Mouse (Mus musculus): ENCODE results near the gene Adam33. TPM values are rescaled to one million over a fixed set of nuclear protein-coding genes. Genes with fewer than 3 reads are reported as not detected.

Adam33 gene
- polyA plus RNA-seq, 1 experiment from 2014 or later: 0.45 TPM

DNA sequence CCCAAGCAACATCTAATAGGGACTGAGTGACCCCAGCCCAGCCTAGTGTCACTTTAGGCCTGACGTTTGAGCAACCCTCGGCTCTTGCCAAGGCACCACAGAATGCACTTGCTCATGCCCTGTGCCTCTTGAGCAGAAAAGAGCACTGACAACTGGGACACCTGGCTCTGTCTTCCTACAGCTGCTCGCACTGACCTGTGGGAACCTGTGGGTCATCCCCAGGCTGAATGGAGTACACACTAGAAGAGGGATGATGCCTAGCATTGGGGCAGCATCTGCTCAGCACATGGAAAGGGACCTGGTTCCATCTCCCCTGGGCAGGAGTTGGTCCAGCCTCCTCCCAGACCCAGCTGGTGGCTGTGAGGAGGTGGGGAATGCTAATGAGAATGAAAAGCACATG, 36.7 kb downstream of the Adam33 start:
- Histone ChIP-seq H3K4me1 (replicated peaks) (peaks cover 35% of the 10 kb centered on the region), H3K4me3 (replicated peaks) (no peak overlapping the region), H3K9me3 (replicated peaks) (no peaks in the 10 kb centered on the region), H3K4me2 (no peak overlapping the region), H3K9ac (no peak overlapping the region), H3K36me3 (peaks cover 19% of the 10 kb centered on the region), H3K27me3 (no peaks in the 10 kb centered on the region), H3K27ac (no peak overlapping the region)
- WGBS (ENCODE audit: insufficient replicate concordance): 76% methylated on average over 3 of the region's 3 CpGs
- ATAC-seq (ENCODE audit: low read depth): no peak
- no peak for DNase-seq

GRCm38 (mm10) chr2:131025230-131025629, 38.4 kb downstream of the Adam33 start:
- Histone ChIP-seq H3K36me3 (peaks cover 29% of the 10 kb centered on the region), H3K27me3 (no peaks in the 10 kb centered on the region), H3K4me1 (replicated peaks) (peaks cover 20% of the 10 kb centered on the region), H3K4me3 (replicated peaks) (no peak overlapping the region), H3K4me2 (no peak overlapping the region), H3K9ac (no peak overlapping the region), H3K9me3 (replicated peaks) (no peaks in the 10 kb centered on the region), H3K27ac (no peak overlapping the region)
- DNase-seq: no peak
- no peak for ATAC-seq (ENCODE audit: low read depth)
- 76% methylated on average over 2 of the region's 2 CpGs for WGBS (ENCODE audit: insufficient replicate concordance)

DNA sequence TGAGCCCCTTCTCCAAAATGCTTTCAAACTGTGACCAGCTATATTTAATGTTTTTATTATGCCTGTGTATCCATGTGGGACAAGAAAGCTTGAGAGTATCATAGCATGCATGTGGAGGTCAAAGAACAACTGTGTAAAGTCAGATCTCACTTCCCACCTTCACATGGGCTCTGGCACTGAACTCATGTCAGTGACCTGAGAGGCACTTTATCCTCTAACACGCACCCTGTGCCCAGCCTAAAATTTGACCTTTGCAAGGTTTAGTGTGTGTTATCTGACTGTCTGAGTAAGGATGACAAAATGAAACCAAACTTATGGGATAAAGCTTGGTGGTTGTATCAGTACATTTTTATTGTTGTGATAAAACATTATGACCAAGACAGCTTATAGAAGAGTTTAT, 53.0 kb downstream of the Adam33 start:
- Histone ChIP-seq H3K27me3 (no peaks in the 10 kb centered on the region), H3K4me1 (replicated peaks) (peaks cover 7% of the 10 kb centered on the region), H3K4me2 (no peak overlapping the region), H3K36me3 (peaks cover 28% of the 10 kb centered on the region), H3K4me3 (replicated peaks) (no peak overlapping the region), H3K27ac (no peak overlapping the region), H3K9me3 (replicated peaks) (no peaks in the 10 kb centered on the region), H3K9ac (no peak overlapping the region)
- WGBS (ENCODE audit: insufficient replicate concordance): 78% methylated on average over 1 of the region's 1 CpGs
- DNase-seq: no peak
- no peak for ATAC-seq (ENCODE audit: low read depth)

DNA sequence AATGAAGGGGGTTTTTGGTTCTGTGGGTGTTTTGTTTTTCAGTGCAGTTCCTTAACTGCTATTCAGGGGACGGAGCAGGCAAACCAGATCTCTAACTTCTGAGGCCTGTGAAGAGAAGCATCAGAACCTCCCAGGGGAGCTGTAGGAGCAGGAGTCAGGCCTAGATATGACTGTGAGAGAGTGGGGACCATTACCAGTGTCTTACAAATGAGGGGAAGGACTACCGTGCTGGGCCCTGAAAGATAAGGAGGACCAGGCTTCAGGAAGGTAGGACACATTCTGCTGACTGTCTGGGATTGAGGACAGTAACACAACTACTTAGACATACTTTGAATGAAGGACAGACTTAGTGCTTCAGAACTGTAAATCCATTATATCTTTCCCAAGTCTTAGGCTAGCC, 54.5 kb downstream of the Adam33 start:
- H3K9ac ChIP-seq: no peak overlapping the region
- peak; percentile 57 for ATAC-seq (ENCODE audit: low read depth)
- whole genome bisulfite sequencing (ENCODE audit: insufficient replicate concordance): 33% methylated on average over 2 of the region's 2 CpGs
- no peak overlapping the region for H3K4me2 ChIP-seq
- H3K4me3 ChIP-seq (replicated peaks): no peak overlapping the region
- no peaks in the 10 kb centered on the region for H3K9me3 ChIP-seq (replicated peaks)
- H3K27me3 ChIP-seq: no peaks in the 10 kb centered on the region
- H3K27ac ChIP-seq: no peak overlapping the region
- no peak for DNase-seq
- H3K4me1 ChIP-seq (replicated peaks): peaks cover 7% of the 10 kb centered on the region
- peaks cover 27% of the 10 kb centered on the region for H3K36me3 ChIP-seq

Small RNA genes within 50 kb of the gene (microRNA-seq; reads per million reads assigned to microRNA genes)
- not detected for gene Mir6973b

Other genes with a start within 250 kb of the Adam33 start
- 10.2 and 11.3 TPM in 2 replicates for gene 4930402H24Rik, start 157.4 kb downstream of the Adam33 start, polyA plus RNA-seq (2015; fragmentation: Nextera tagmentation; extraction: Ambion mirVana)
- 1.5 and 2.1 TPM in 2 replicates for gene Atrn, start 157.3 kb downstream of the Adam33 start, polyA plus RNA-seq (2015; fragmentation: Nextera tagmentation; extraction: Ambion mirVana)
- 0.23 and 0.52 TPM in 2 replicates for gene Gfra4, start 20.7 kb downstream of the Adam33 start, polyA plus RNA-seq (2015; fragmentation: Nextera tagmentation; extraction: Ambion mirVana)
- gene Siglec1, start 23.0 kb upstream of the Adam33 start, polyA plus RNA-seq (2015; fragmentation: Nextera tagmentation; extraction: Ambion mirVana): 0.49 and 0.56 TPM in 2 replicates
- gene Hspa12b, start 63.5 kb upstream of the Adam33 start, polyA plus RNA-seq (2015; fragmentation: Nextera tagmentation; extraction: Ambion mirVana): 2.1 and 2.2 TPM in 2 replicates
- gene Gm11037, start 69.7 kb upstream of the Adam33 start, polyA plus RNA-seq (2015; fragmentation: Nextera tagmentation; extraction: Ambion mirVana): not detected in 2 replicates
- 124 and 129 TPM in 2 replicates for gene 1700037H04Rik, start 96.3 kb upstream of the Adam33 start, polyA plus RNA-seq (2015; fragmentation: Nextera tagmentation; extraction: Ambion mirVana)
- 3.5 and 4.5 TPM in 2 replicates for gene Cenpb, start 116.3 kb upstream of the Adam33 start, polyA plus RNA-seq (2015; fragmentation: Nextera tagmentation; extraction: Ambion mirVana)
- gene Cdc25b, start 123.1 kb upstream of the Adam33 start, polyA plus RNA-seq (2015; fragmentation: Nextera tagmentation; extraction: Ambion mirVana): 171 and 201 TPM in 2 replicates
- gene Spef1, start 123.5 kb upstream of the Adam33 start, polyA plus RNA-seq (2015; fragmentation: Nextera tagmentation; extraction: Ambion mirVana): 1.1 and 1.2 TPM in 2 replicates
- gene Ap5s1, start 143.3 kb upstream of the Adam33 start, polyA plus RNA-seq (2015; fragmentation: Nextera tagmentation; extraction: Ambion mirVana): 18.1 and 19.7 TPM in 2 replicates
- 27.1 and 31.1 TPM in 2 replicates for gene Mavs, start 170.2 kb upstream of the Adam33 start, polyA plus RNA-seq (2015; fragmentation: Nextera tagmentation; extraction: Ambion mirVana)
- 21.9 and 27.8 TPM in 2 replicates for gene Pank2, start 198.7 kb upstream of the Adam33 start, polyA plus RNA-seq (2015; fragmentation: Nextera tagmentation; extraction: Ambion mirVana)

Measured in liver, embryonic 13.5 days (tissue).